Mouse (Mus musculus): ENCODE results near the gene Arrdc5.

- no peak for TF ChIP-seq POLR2A (IDR thresholded peaks at IDR 0.05; ENCODE audit: control insufficient read depth, low read depth, low read length)
- TF ChIP-seq CTCF (IDR thresholded peaks at IDR 0.05; ENCODE audit: control insufficient read depth, insufficient read depth, insufficient replicate concordance, low read depth, low read length) = no peak
Observed at GRCm38 (mm10) chr17:56279481-56280155, 20.5 kb downstream of the Arrdc5 start.

All from testis, adult 2 months (tissue).